Mouse (Mus musculus) adrenal gland, postnatal 25 days (tissue): ENCODE results near the gene Gk. TPM values are rescaled to one million over a fixed set of nuclear protein-coding genes. Genes with fewer than 3 reads are reported as not detected.

Experiments
- total RNA-seq: library from RNA; stranded (reverse); gene quantifications from 2 replicates; pipeline ENCODE4 v1.2.3, GENCODE M21; 2021

The Gk gene
- total RNA-seq, 1 experiment from 2014 or later, result 28.5 TPM

Other genes starting within 250 kb of the Gk start
- 7.7 and 8.8 TPM in 2 replicates for gene Tab3, start 202.8 kb downstream of the Gk start, total RNA-seq
- 0.09 TPM in 1 of 2 replicates, not detected in the other for gene 5430427O19Rik, start 93.5 kb upstream of the Gk start, total RNA-seq